Mouse (Mus musculus): ENCODE data around the gene Dcst1. TPM values are rescaled to one million over a fixed set of nuclear protein-coding genes. Genes with fewer than 3 reads are reported as not detected.

Gene Dcst1
- total RNA-seq, 4 experiments from 2014 or later = 0.20 to 2.2 (median 0.97) TPM

DNA sequence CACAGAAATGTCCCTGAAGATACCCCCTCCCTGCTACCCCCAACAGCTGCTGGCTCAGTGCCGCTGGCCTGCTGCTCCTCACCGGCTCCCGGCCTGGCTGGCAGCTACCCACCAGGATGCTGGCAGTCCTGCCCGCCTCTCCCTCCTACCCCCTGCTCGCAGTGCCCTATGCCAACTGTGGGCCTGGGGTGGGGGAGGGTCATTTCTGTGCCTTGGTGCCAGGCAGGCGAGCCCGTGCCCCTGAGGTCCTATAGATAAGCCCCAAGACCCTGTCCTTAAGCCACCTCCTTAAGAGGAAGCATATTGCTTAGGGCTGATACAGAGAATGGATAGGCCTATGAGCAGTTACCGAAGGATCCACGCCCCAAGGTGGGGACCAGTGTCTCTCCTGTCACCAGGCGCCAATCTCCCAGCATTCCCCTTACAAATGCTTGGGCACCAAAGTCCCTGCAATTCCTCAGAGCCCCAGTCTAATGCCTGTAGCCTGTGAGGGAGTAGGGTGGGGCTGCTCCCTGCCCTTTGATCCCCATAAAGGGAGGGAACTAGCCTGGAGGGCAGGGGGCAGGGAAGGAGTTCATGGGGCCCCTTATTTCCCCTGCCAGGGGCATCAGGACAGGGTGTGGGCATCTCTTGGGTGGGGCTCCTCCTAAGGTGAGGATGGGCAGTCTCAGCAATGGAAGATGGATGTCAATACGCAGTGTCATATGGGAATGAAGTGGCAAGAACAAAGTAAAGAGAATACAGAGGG, 23.3 kb upstream of the Dcst1 start:
- DNase-seq = no peak

DNA sequence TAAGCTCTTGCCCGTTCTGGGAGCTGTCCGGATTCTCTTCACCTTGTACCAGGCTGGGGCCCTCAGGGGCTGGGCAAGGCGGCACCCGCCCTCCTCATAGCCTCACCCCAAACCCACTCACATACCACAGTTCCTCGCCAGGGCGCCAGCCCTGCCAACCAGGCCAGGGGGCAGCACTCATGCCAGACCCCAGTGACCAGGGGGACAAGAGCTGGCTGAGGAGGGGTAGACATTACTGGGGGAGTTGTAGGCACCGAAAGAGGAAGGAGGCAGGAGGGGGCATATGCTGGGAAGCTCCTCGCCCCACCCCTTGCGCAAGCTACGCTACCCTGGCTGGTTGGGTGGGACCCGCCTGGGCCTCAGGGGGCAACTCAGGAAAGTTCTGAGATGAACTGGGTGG, 22.6 kb upstream of the Dcst1 start:
- no peak for DNase-seq

DNA sequence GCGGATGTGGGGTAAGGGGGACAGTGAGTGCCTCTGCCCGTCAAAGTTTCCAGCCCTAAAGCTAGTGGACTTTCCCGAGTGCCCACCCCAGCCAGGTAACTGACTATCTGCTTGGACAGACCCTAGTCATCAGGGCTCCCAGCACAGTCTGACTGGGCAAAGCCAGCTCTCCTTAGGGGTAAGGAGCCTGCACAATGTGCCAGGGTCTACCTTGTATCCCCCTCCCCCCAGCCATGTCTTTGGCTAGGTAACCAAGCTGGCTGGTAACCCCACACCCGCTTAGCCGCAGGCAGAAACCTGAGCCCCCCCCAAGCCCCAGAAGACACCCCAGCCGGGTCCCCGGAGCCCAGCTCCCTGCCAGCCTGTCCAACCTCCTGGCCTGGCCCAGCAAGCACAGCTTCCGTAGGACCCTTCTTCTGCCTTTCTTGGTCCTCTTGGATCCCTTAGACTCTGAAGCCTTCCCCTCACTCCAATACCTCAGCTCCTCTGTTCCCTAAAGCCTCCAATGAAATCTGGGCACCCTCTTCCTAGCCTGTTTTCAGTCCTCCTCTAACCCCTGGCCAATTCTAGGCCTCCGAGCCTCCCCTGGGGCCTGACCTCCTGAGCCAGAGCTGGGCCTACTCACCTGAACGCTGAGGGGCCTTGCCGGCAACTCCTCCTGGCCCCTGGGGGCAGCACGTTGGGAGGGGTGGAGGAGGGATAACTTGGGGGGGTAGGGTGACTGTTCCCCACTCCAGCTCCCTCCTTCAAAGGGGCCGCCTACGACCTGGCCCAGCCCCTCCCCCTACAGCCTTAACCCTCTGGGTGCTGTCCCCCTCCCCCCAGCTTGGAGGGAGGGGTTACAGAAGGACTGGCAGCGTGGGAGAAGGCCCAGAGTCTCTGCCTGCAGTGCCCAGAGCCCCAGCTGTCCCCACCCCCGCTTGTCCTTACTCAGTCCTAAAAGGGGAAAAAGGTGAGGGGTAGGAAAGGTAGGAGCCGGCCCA, 21.7 kb upstream of the Dcst1 start:
- DNase-seq = no peak

DNA sequence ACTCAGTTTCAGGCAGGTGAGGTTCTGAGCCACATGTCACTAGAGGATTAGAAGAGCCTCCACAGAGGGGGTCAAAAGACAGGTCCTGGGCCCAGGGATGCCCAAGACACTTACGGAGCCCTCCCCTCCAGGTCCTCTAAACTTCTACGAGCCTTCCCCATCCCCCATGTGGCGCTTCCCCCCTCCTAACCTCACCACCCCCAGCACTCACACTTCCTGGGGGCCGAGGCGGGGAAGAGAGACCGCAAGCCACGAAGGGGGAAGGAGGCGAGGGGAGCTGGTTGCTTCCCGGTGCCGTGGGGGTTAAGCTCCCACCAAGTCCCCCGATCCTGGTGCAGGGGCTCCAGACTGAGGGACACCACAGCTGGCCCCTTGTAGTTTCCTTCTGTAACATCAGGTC, 20.4 kb upstream of the Dcst1 start:
- no peak for DNase-seq

DNA sequence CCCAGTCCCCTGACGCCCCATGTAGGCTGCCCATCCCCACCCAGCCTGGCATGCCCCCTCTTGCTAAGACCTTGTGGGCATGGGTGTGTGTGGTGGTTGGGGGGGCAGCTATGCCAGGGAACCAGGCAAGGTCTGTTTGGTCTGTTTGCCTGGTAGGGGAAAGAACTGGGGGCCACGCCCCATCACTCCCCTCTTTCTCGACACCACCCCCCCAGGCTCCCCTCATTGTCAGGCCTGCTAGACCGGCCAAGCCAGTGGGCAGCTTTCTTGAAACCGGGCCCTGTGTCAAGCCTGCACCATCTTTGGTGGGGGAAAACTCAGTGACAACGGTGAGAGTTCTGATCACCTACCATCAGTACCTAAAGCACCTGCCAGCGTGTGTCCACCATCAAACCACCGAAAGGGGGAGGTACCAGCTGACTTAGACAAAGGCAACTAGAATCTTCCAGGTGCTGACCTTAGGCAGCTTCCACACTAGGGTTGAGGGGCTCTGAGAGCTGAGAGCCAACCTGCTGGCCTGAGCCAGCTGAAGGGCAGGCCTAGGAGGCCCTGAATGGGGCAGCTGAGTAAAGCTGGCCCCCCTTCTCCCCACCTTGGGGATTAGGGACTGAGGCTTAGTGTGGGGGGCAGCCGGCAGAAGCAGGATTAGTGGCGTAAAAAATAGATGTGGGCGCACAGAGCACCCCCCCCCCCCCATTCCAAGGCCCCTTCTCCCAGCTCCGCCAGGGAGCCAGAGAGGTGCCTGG, 19.5 kb upstream of the Dcst1 start:
- DNase-seq = no peak

DNA sequence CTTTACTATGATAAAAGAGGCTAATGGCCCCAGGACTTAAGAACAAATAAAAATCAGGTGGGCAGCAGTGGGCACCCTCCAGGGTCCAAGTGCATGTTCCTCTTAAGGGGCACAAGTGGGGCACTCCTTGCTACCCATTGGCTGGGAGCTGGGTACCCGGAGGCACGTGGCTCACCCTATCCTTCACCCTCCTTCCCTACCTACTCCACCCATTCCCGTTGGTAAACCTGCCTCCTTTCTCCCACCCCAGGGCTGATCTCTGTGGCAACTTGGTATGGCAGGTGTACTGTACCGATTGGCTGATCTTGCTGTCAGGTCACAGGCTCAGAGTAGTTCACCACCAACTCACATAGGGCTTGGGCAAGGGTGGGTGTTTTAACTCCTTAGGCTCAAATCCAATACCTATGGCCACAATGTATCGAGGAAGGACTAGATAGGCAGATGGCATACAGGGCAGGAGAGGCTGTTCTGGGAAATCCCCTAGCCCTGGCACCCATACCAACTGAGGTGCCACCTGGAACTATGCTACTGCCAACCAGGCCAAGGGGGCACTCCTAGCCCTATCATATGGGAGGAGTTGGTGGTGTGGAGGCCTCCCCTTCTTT, 18.7 kb upstream of the Dcst1 start:
- no peak for DNase-seq

DNA sequence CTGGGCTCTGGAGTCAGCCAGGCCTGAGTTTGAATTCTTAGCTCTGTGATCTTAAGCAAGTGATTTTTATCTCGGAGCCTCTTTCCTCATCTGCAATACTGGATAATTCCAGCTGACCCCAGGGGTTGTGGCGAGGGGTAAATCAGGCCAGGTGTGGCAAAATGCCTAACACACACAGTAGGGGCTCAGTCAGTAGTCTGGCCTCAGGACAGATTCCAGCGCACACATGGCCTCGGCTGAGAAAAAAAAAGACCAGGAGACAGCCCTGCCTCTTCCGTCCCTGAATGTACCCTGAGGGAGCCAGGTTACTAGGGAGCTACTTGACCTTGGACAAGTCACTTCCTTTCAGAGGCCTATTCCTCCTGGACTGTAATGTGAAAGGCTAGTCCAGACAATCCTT, 17.9 kb upstream of the Dcst1 start:
- no peak for DNase-seq

GRCm38 (mm10) chr3:89382033-89382882, 17.2 kb upstream of the Dcst1 start:
- DNase-seq = no peak

DNA sequence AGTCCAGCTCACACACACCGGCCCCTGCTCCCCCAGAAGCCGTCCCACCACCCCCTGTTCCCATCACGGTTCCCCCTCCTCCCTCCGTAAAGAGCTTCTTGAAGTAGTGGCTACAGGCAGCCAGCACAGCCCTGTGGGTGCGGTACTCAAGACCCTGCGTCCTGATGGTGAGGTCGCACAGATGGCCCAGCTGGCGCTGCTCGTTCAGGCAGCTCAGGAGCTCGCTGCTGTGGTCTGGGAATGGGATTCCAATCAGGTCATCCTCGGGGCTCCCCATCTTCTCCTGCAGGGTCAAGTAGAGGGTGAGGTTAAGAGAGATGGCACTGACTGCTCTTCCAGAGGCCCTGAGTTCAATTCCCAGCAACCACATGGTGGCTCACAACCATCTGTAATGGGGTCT, 16.2 kb upstream of the Dcst1 start:
- DNase-seq = no peak

GRCm38 (mm10) chr3:89380711-89381110, 15.7 kb upstream of the Dcst1 start:
- no peak for DNase-seq

DNA sequence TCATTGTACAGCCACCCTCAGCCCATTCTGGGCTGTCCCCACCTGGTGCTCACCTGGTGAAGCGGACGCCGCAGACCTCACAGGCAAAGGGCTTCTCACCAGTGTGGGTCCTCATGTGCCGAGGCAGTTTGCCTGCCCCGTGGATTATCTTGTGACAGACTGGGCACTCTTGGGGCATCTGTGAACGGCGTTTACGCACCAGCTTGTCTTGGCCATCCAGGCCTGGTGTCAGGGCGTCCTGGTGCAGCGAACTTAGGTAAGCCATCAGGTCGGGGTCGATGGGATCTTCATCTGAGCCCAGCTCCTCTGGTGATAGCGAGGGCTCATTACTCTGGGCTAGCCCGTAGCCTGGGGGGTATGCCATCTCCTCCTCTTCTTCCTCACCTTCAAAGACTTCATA, 15.2 kb upstream of the Dcst1 start:
- no peak for DNase-seq

DNA sequence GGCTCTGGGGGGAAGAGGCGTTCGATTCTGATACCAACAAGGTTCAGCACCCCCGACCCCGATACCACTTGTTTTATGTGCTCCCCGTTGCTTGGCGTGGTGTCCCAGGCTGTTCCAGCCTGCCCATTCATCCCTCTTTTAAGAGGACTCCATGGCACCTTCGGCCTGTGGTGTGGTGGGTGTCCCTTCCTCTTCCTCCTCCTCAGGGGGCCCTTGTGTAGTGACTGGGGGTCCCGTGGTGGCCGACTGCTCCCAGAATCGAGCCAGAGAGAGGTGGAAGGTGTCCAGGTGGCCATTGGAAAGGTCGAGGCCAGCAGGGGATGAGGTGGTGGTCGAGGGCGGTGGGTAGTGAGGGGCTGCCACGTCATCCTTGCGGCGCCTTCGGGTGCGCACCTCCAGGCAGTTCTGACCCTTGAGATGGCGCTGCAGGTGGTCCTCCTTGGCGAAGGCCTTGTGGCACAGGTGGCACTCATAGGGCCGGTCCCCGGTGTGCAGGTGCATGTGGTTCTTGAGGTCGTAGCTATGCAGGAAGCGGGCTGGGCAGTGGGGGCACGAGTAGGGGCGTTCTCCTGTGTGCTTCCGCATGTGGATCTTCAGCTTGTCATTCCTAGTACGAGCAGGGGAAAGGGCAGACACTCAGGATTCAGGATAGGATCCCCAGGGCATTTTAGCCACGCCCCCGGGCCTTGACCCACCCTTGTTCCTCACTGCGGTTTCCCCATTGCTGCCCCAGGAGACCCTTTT, 14.5 kb upstream of the Dcst1 start:
- DNase-seq = no peak

DNA sequence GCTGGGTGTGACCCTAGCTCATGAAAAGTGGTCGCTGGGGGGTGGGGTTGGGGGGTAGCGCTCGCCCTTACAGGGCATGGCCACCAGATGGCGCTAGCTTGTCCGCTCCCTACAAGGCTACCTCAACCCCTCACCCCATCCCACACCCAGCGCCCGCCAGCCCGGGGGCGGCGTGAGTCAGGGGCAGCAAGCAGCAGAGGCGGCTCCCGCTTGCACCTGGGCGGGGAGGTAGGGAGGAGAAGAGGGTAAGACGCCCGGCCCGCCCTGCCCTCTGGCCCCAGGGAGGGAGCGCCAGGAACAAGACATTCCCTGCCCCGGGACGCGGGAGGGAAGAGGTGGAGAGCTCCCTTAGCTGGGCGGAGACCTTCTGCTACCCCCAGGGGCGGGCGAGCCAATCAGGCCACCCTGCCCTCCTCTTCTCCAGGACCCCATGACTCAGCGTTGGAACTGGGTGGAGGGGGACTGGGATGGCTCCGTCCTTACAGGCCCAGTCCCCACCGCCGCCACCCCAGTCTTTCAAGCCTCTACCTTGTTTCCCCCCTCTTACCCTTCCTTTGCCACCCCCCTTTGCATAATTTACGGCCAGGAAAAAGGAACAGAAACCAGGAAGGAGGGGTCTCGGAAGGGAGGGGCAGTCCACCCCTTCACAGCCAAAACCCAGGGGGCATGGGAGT, 13.5 kb upstream of the Dcst1 start:
- DNase-seq = peak; percentile 56

DNA sequence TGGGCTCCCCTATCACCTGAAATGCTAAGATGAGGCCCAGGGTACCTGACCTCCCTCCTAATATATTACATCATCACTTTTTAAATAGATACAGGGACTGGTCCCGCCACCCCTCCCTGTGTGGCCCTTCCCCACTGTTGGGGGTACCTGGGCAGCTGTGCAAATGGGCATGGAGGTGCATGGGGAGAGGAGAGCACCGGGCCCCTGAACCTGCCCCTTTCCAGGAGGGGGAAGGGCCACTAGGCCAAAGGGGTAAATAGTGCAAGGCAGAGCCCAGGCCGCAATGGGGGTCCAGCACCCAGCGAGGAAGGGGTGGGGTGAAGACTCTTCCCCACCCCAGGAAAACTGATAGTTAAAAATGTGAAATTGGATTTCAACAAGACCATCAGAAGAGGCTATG, 12.8 kb upstream of the Dcst1 start:
- DNase-seq = no peak

DNA sequence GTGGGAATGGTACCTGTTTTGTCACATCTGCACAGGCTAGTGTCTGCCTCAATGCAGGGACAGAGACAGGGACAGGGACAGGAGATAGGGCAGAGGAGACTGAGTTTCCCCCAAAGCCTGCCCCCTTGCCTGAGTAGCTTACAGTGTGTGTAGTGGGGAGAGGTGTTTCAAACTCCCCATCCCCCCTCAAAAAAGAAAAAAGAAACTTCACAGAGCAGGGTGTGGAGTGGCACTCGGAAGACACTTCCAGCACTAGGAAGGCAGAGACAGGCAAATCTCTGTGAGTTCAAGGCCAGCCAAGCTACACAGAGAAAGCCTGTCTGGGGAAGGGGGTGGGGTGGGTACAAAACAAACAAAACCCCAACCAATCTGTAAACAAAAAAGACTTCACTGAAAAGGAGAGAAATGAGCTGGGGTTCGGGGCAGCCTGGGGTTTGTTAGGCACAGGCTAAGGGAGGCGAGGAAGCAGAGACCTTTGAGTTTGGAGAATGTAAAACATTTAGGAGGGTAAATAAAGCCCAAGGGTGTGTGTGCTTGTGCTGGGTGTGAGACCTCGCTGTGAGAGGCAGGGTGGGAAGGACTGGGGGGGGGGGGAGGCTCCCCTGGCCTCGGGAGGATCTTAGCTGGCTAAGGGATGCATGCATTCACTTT, 8.7 kb upstream of the Dcst1 start:
- no peak for DNase-seq

GRCm38 (mm10) chr3:89367338-89367737, 2.3 kb upstream of the Dcst1 start:
- no peak for DNase-seq

- DNase-seq = no peak
These were observed 697 bp upstream of the Dcst1 start for GRCm38 (mm10) chr3:89365486-89366414.

GRCm38 (mm10) chr3:89364631-89365030, 422 bp downstream of the Dcst1 start:
- no peak for DNase-seq

GRCm38 (mm10) chr3:89361675-89362074, 3.4 kb downstream of the Dcst1 start, which contains the start of gene Dcst2:
Gene Dcst2 (plus strand): TSS chr3:89361975.
- no peak for DNase-seq

Measured in adrenal gland, adult 8-10 months (tissue).